8 mouse cellular contexts compared by ENCODE assay signal in the genomic region with DNA sequence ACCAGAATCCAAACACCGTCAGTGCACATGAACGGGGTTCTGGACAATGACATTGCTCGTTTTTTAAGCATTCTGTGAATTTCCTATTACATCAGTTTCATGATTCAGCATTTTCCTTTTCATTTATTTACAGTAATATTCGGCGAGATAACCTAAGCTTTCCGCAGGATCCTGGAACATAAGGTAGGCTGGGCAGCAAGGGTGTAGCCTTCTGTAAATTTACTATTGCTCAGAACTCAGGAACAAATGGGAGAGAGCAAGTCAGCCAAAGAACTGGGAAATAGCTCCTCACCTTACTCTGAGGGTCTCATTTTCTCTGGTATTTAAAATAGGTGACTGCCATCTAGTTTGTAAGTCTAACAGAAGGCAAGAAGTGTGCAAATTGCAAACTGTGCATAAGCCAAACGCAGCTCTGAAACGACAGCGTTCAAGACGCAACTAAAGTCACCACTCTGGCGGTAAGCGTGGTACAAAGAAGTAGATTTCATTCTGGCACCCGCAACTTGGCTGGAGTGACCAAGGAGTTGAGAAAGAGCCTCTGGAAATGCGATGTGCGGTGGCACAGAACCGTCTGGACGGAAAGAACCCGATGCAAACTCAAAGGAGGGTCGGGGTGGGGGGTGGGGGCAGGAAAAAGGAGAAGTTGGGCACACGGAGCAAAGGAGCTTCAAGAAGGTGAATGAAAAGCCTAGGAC. TPM values are rescaled to one million over a fixed set of nuclear protein-coding genes. Genes with fewer than 3 reads are reported as not detected.
DNase-seq lines count a peak whose midpoint lies in the region; ATAC-seq and TF ChIP-seq lines count a peak whose summit lies in the region.

No protein-coding gene starts in this region.

- peak overlapping the region; percentile 100 for H3K4me2 ChIP-seq in neural tube, embryonic 11.5 days (ENCODE audit: low read depth)
- peak overlapping the region; percentile 99 for H3K4me2 ChIP-seq in limb, embryonic 15.5 days
- H3K4me2 ChIP-seq in stomach, postnatal 0 days (replicated peaks; ENCODE audit: low read depth) = peak overlapping the region; percentile 99

- H3K36me3 ChIP-seq in neural tube, embryonic 11.5 days (ENCODE audit: control insufficient read depth, insufficient read depth, low read length) = no peaks in the 10 kb centered on the region
- no peaks in the 10 kb centered on the region for H3K36me3 ChIP-seq in limb, embryonic 15.5 days
- no peaks in the 10 kb centered on the region for H3K36me3 ChIP-seq in stomach, postnatal 0 days (ENCODE audit: control insufficient read depth, insufficient read depth, low read length)

- TF ChIP-seq EP300 in stomach, postnatal 0 days (optimal IDR thresholded peaks at IDR 0.05) = no peak

- ATAC-seq in neural tube, embryonic 11.5 days (ENCODE audit: insufficient read depth, low FRiP score, low TSS enrichment) = no peak
- ATAC-seq in limb, embryonic 15.5 days (ENCODE audit: insufficient number of reproducible peaks, low FRiP score, low TSS enrichment, low read depth) = no peak
- ATAC-seq in stomach, postnatal 0 days (ENCODE audit: low FRiP score, low TSS enrichment) = peak; percentile 71

- H3K9ac ChIP-seq in neural tube, embryonic 11.5 days (ENCODE audit: low read length) = peak overlapping the region; percentile 66
- H3K9ac ChIP-seq in limb, embryonic 15.5 days = peak overlapping the region; percentile 50; the same call in 1 of the 2 replicates
- peak overlapping the region; percentile 73 for H3K9ac ChIP-seq in stomach, postnatal 0 days (ENCODE audit: low read length)

- H3K9me3 ChIP-seq in neural tube, embryonic 11.5 days (ENCODE audit: control insufficient read depth, low read length) = no peaks in the 10 kb centered on the region
- no peaks in the 10 kb centered on the region for H3K9me3 ChIP-seq in limb, embryonic 15.5 days
- no peaks in the 10 kb centered on the region for H3K9me3 ChIP-seq in stomach, postnatal 0 days (ENCODE audit: control insufficient read depth, low read length)

- DNase-seq in cerebellum, adult 9-10 months = peak; percentile 55
- no peak for DNase-seq in cerebellum, postnatal 36 days
- DNase-seq in neural tube, embryonic 11.5 days (ENCODE audit: low spot score) = peak; percentile 19
- DNase-seq in neural tube, embryonic 10.5 days (ENCODE audit: extremely low spot score, low spot score) = no peak
- peak; percentile 48 for DNase-seq in stomach, postnatal 0 days (ENCODE audit: low spot score)
- DNase-seq in layer of hippocampus, postnatal 36 days = no peak
- DNase-seq in spleen, adult 12 weeks (ENCODE audit: low spot score) = no peak

- H3K4me1 ChIP-seq in neural tube, embryonic 11.5 days (ENCODE audit: control insufficient read depth, insufficient read depth, low read length) = peaks cover 7% of the 10 kb centered on the region; the same call in 1 of the 2 replicates
- H3K4me1 ChIP-seq in limb, embryonic 15.5 days = peaks cover 12% of the 10 kb centered on the region
- H3K4me1 ChIP-seq in stomach, postnatal 0 days (replicated peaks; ENCODE audit: control insufficient read depth, insufficient read depth) = no peaks in the 10 kb centered on the region

- WGBS in neural tube, embryonic 11.5 days = 21% methylated on average over 20 of the region's 20 CpGs
- 19% methylated on average over 20 of the region's 20 CpGs for WGBS in limb, embryonic 15.5 days
- WGBS in stomach, postnatal 0 days = 16% methylated on average over 20 of the region's 20 CpGs

- no peak for TF ChIP-seq CTCF in stomach, postnatal 0 days (IDR thresholded peaks at IDR 0.05; ENCODE audit: low read depth)

- peak overlapping the region; percentile 62 for H3K4me3 ChIP-seq in neural tube, embryonic 11.5 days (ENCODE audit: low read depth, low read length)
- peak overlapping the region; percentile 61 for H3K4me3 ChIP-seq in limb, embryonic 15.5 days
- peak overlapping the region; percentile 58 for H3K4me3 ChIP-seq in stomach, postnatal 0 days (ENCODE audit: low read depth, low read length)

- no peak overlapping the region for H3K27ac ChIP-seq in neural tube, embryonic 11.5 days (ENCODE audit: low read depth, low read length)
- no peak overlapping the region for H3K27ac ChIP-seq in limb, embryonic 15.5 days
- peak overlapping the region; percentile 90 for H3K27ac ChIP-seq in stomach, postnatal 0 days (replicated peaks)

- H3K27me3 ChIP-seq in neural tube, embryonic 11.5 days (ENCODE audit: control insufficient read depth, insufficient read depth, low read length) = peaks cover 16% of the 10 kb centered on the region
- peaks cover 51% of the 10 kb centered on the region for H3K27me3 ChIP-seq in limb, embryonic 15.5 days
- 0 out of 2 replicates have a peak, but pooled peaks cover 3% of the 10 kb centered on the region for H3K27me3 ChIP-seq in stomach, postnatal 0 days (ENCODE audit: control insufficient read depth, insufficient read depth, low read length)

RNA-seq across cellular contexts. Expression of a gene that starts 1.5 kb away (rescaled TPM):
- polyA plus RNA-seq in neural tube, embryonic 11.5 days (2014; fragmentation: Nextera tagmentation; extraction: Ambion mirVana) = 2.9 and 3.4 TPM in 2 replicates
- 1.6 and 3.4 TPM in 2 replicates for polyA plus RNA-seq in limb, embryonic 15.5 days (2015; fragmentation: Nextera tagmentation; extraction: Ambion mirVana)
- polyA plus RNA-seq in stomach, postnatal 0 days (2015; fragmentation: Nextera tagmentation; extraction: Ambion mirVana) = 10.0 and 11.3 TPM in 2 replicates
- total RNA-seq in layer of hippocampus, postnatal 36 days (2021) = 10 to 100 TPM; 40.7 to 44.2 TPM

RNA-seq across cellular contexts. Expression of a gene that starts 54.6 kb away (rescaled TPM):
- polyA plus RNA-seq in neural tube, embryonic 11.5 days (2014; fragmentation: Nextera tagmentation; extraction: Ambion mirVana) = 59.5 and 71.8 TPM in 2 replicates
- polyA plus RNA-seq in limb, embryonic 15.5 days (2015; fragmentation: Nextera tagmentation; extraction: Ambion mirVana) = 80.7 and 87.5 TPM in 2 replicates
- polyA plus RNA-seq in stomach, postnatal 0 days (2015; fragmentation: Nextera tagmentation; extraction: Ambion mirVana) = 80.2 and 82.9 TPM in 2 replicates
- total RNA-seq in layer of hippocampus, postnatal 36 days (2021) = 10 to 100 TPM; 39.0 to 43.9 TPM

Comparison
In these comparisons a context has a peak if more than half of its experiments do, and no peak if none do; other contexts are left out.
1. DNase-seq: peak in cerebellum, adult 9-10 months (single experiment), neural tube, embryonic 11.5 days (single experiment) and stomach, postnatal 0 days (single experiment); none in cerebellum, postnatal 36 days (0 of 2), neural tube, embryonic 10.5 days (single experiment), layer of hippocampus, postnatal 36 days (0 of 2) and spleen, adult 12 weeks (single experiment).
2. Peak in every context shown above with its lines, with median percentiles within 50 percentile points of each other: H3K4me2 ChIP-seq, H3K4me3 ChIP-seq and H3K9ac ChIP-seq.